Mouse (Mus musculus): ENCODE data around the gene Zfp811.

DNA sequence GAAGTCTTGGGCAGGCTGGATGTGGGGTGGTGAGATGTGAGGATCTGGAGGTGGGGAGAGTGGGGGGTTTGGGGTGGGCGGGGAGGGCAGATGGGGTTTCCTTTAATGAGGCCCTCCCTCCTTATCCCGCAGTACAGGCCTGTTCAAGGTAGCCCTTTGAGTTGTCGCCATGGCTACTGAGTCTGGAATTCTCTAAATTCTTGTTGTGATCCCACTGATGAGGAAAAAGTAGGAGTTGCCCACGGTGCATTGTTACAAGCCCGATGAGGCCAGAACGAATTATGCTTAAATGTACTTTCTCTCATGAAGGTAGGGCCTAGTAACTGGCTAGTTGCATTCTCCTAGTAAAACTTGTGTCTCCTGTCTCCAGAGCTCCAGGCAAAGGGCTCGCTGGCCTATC, 41.9 kb upstream of the Zfp811 start:
- TF ChIP-seq CTCF (IDR thresholded peaks at IDR 0.05) (no peak), EP300 (IDR thresholded peaks at IDR 0.05) (no peak)
